Mouse (Mus musculus): ENCODE data around the gene Syce2. TPM values are rescaled to one million over a fixed set of nuclear protein-coding genes. Genes with fewer than 3 reads are reported as not detected.
"Not testable (repeated sequence)": the region's sequence is repeated elsewhere in the genome, so short reads cannot be mapped to it uniquely, and the experiment has no call there.

Gene Syce2
- 64.7 and 71.7 TPM in 2 replicates for polyA plus RNA-seq (2016; fragmentation: Nextera tagmentation; extraction: Ambion mirVana)

DNA sequence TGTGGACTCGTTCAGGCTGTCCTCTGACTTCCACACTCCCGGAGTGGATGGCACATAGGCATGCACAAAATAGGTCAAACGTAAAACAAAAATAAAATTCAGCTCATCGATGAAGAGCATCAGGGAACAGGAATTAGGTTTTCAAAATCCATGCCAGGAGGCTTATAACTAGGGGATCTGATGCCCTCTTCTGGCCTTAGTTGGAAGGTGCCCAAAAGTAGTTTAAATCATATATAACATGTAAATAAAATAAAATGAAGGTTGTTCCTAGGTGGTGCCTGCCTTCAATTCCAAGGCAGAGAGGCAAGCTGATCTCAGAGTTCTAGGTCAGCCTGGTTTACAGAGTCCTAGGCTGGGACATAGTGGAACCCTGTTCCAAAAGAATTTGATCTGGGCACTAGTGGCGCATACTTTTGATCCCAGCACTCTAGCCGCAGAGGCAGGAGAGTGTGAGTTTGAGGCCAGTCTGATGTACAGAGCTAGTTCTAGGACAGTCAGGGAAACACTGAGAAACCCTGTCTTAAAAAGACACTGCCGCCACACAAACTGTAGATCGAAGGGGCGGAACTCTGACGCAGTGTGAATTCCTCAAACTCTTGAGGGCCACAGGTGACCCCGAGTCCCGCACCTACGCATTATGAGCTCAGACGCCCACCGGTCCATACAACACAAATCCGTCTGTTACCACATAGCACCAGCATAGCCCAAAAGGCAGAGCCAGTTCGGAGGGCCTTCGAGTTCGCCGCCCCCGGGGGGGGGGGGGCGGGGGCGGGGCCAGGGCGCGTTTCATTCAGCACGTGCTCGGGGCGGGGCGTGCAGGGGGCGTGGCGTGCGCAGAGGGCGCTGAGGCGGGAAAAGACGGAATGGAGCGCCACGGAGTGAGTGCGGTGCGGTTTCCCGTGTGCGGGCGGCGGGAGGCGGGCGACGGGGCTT lies at the start of gene Syce2:
Syce2 (plus strand) TSS at position 736 of the 933 bp plus-strand sequence.
- Histone ChIP-seq H3K36me3 (peaks cover 40% of the 10 kb centered on the region), H3K9me3 (replicated peaks) (no peaks in the 10 kb centered on the region), H3K4me1 (peaks cover 15% of the 10 kb centered on the region), H3K27me3 (ENCODE audit: low read depth, poor library complexity, severe bottlenecking) (peaks cover 24% of the 10 kb centered on the region), H3K27ac (replicated peaks) (peak within 1 kb of the TSS; percentile 77), H3K4me3 (peak within 1 kb of the TSS; percentile 56)
- 15% methylated on average over 46 of the region's 46 CpGs for WGBS
- peak; percentile 76 for DNase-seq (ENCODE audit: low spot score)

DNA sequence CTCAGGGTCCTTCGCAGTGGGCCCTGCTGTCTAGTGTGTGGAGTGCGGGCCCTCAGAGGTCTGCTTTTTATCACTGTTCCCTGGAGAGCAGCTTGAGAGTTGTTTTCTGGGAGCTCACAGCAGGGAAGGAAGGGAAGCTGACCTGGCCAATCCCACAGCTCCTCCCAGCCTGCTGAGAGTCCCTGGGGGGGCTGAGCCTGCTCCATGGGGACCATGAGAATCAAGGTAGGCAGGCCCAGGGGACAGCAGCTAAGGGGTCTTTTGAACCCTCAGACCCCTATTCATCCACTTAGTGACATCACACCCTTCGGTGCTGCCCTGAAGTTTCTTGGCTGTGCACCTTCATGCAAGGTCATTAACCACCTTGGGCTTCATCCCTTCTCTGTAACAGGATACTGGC lies 49.2 kb upstream of the Syce2 start, which contains the start of gene Dand5:
Dand5 (minus strand) TSS at position 101 of the 400 bp plus-strand sequence.
- Histone ChIP-seq H3K9me3 (replicated peaks) (no peaks in the 10 kb centered on the region), H3K27me3 (ENCODE audit: low read depth, poor library complexity, severe bottlenecking) (peaks cover 39% of the 10 kb centered on the region), H3K27ac (replicated peaks) (peak within 1 kb of the TSS; percentile 38; the same call in 1 of the 2 replicates), H3K4me3 (peak within 1 kb of the TSS; percentile 36), H3K36me3 (no peaks in the 10 kb centered on the region), H3K4me1 (peaks cover 16% of the 10 kb centered on the region)
- no peak for DNase-seq (ENCODE audit: low spot score)
- 23% methylated on average over 3 of the region's 3 CpGs for WGBS

DNA sequence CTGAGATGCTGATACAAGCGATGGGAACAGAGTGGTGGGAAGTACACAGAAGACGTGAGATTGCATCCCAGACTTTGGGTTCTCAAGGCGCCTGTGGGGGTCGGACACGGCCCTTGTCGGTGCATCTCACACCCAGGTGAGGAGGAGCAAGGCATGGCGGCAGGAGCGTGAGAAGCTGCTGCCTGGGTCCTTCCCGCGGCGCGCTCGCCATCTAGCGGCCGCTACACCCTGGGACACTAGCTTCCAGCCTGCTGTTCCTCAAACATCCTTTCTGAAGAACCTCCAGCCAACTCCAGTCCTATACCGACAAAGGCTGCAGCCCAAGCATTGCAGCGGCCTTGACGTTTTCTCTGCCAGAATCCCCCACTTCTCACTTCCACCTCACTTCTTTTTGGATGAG lies 48.3 kb upstream of the Syce2 start:
- H3K27ac ChIP-seq (replicated peaks), result peak overlapping the region; percentile 38; the same call in 1 of the 2 replicates
- peak; percentile 75 for DNase-seq (ENCODE audit: low spot score)
- peaks cover 39% of the 10 kb centered on the region for H3K27me3 ChIP-seq (ENCODE audit: low read depth, poor library complexity, severe bottlenecking)
- H3K4me1 ChIP-seq, result peaks cover 16% of the 10 kb centered on the region
- H3K36me3 ChIP-seq, result no peaks in the 10 kb centered on the region
- under 1% methylated on average over 18 of the region's 18 CpGs for WGBS
- peak overlapping the region; percentile 36 for H3K4me3 ChIP-seq
- H3K9me3 ChIP-seq (replicated peaks), result no peaks in the 10 kb centered on the region

DNA sequence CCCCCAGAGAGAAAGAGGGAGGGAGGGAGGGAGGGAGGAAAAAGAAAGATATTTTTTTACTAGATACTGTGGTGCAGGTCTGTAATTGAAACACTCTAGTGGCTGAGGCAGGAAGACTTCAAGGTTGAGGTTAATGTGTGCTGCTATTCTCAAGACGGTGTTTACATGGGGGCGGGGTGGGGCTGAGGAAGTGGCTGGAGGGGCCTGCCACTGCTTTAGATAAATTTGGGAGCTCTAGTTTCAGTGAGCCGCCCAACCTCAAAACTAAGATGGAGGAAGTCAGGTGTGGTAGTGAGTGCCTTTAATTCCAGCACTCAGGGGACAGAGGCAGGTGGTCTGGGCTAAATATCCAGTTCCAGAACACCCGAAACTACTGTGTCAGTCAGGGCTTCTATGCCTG lies 46.3 kb upstream of the Syce2 start:
- 76% methylated on average over 4 of the region's 4 CpGs for WGBS

DNA sequence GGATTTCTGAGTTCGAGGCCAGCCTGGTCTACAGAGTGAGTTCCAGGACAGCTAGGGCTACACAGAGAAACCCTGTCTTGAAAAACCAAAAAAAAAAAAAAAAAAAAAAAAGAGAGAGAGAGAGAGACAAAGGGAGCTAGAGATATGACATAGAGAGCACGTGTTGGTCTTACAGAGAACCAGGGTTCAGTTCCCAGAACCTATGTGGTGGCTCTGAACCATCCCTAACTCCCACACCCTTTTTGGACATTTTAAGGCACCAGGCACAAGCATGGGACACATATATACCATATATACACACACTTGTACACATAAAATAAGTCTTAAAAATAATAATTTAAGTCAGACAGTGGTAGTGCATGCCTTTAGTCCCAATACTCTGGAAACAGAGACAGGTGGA lies 45.4 kb upstream of the Syce2 start:
- H3K9me3 ChIP-seq (replicated peaks); DNase-seq (ENCODE audit: low spot score); H3K27ac ChIP-seq (replicated peaks); H3K36me3 ChIP-seq; H3K4me3 ChIP-seq: not testable (repeated sequence)
- peaks cover 16% of the 10 kb centered on the region for H3K4me1 ChIP-seq
- 87% methylated on average over 2 of the region's 2 CpGs for WGBS
- H3K27me3 ChIP-seq (ENCODE audit: low read depth, poor library complexity, severe bottlenecking), result peaks cover 35% of the 10 kb centered on the region

More for the DNA sequence above, 46.3 kb upstream of the Syce2 start:
- Histone ChIP-seq H3K27me3 (ENCODE audit: low read depth, poor library complexity, severe bottlenecking) (peaks cover 39% of the 10 kb centered on the region), H3K4me3 (no peak overlapping the region), H3K9me3 (replicated peaks) (no peaks in the 10 kb centered on the region), H3K36me3 (no peaks in the 10 kb centered on the region), H3K4me1 (peaks cover 16% of the 10 kb centered on the region), H3K27ac (replicated peaks) (no peak overlapping the region)
- DNase-seq (ENCODE audit: low spot score), result no peak

DNA sequence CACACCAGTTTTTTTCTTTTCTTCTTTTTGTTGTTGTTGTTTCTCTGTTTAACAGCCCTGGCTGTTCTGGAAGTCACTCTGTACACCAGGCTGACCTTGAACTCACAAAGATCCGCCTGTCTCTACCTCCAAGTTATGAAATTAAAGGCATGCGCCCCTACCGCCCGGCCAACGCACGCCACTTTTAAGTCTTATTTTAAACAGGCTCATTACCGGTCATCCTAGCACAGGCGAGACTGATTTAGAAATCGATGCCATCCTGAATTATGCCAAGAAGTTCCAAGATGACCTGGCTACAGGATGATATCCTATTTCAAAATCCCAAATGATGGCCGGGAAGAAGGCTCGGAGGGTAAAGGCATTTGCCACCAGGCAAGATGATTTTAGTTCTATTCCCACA lies 40.4 kb upstream of the Syce2 start, which contains the start of gene Gadd45gip1:
Gadd45gip1 (plus strand) TSS at position 33 of the 400 bp plus-strand sequence.
- Histone ChIP-seq H3K27me3 (ENCODE audit: low read depth, poor library complexity, severe bottlenecking) (no peaks in the 10 kb centered on the region), H3K4me1 (peaks cover 8% of the 10 kb centered on the region), H3K27ac (replicated peaks) (peak within 1 kb of the TSS; percentile 99), H3K4me3 (peak within 1 kb of the TSS; percentile 99), H3K9me3 (replicated peaks) (no peaks in the 10 kb centered on the region; the same call in 1 of the 2 replicates), H3K36me3 (peaks cover 32% of the 10 kb centered on the region)
- DNase-seq (ENCODE audit: low spot score), result no peak
- WGBS, result 82% methylated on average over 11 of the region's 11 CpGs

DNA sequence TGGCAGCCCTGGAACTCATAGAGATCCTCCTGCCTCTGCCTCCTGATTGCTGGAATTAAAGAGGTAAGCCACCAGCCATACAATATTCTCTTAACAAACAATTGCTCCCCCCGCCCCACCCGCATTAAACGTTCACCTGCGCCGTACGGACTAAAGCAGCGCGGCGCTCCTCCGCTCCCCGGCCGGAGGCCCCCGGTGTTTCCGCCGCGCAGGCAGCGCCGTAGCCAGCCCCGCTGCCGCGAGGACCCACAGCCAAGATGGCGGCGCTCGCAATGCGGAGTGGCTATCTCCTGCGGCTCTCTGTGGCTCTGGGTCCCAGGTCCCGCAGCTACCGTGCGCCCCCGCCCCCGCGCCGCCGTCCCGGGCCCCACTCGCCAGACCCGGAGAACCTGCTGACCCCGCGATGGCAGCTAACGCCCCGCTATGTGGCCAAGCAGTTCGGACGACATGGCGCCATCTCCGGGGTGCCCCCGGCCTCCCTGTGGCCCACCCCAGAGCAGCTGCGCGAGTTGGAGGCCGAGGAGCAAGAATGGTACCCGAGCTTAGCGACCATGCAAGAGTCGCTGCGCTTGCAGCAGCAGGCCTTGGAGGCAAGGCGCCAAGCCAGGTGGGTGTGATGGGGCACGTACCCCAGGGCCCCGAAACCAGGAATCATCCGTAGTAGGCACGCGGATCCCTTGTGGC lies 39.7 kb upstream of the Syce2 start:
- H3K27me3 ChIP-seq (ENCODE audit: low read depth, poor library complexity, severe bottlenecking), result no peaks in the 10 kb centered on the region
- no peaks in the 10 kb centered on the region; the same call in 1 of the 2 replicates for H3K9me3 ChIP-seq (replicated peaks)
- 2% methylated on average over 59 of the region's 59 CpGs for WGBS
- peak; percentile 84 for DNase-seq (ENCODE audit: low spot score)
- H3K4me1 ChIP-seq, result peaks cover 13% of the 10 kb centered on the region
- peak overlapping the region; percentile 99 for H3K4me3 ChIP-seq
- H3K27ac ChIP-seq (replicated peaks), result peak overlapping the region; percentile 99
- peaks cover 39% of the 10 kb centered on the region for H3K36me3 ChIP-seq

DNA sequence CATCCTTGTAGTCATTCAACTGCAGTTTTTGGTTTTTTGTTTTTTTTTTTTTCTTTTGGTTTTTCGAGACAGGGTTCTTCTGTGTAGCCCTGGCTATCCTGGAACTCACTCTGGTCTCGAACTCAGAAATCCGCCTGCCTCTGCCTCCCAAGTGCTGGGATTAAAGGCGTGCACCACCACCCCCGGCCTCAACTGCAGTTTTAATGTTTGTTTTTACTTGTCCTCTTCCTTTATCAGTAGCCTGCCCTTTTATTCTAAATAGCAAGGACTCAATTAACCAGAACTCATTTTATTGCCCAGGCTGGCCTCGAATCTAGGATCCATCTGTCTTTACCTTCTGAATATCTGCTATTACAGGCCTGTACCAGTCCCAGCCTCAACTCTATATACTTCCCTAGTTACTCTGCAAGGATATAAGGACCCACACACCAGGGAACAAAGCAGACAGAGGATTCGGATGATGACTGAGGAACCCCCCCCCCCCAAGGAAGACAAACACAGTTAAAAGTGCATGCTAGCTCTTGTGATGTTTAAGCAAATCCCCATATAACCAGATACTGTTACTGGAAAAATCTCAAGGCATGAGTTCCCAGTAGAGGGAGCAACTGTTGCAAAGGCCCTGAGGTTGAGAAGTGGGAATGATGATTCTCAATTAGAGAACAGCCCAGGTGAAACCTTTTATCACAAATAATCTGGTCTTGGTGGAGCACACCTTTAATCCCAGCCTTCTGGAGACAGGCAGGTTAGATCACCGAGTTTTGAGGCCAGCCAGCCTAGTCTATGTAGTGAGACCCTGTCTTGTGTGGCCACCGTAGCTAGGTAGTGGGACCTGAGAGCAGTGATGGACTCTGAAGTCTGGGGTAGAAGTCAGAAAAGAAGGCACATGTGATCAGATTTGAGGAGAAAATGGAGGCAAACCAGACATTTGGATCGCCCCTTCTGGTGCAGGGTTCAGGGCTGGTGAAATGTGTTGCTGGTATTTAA lies 38.9 kb upstream of the Syce2 start:
- Histone ChIP-seq H3K9me3 (replicated peaks) (no peaks in the 10 kb centered on the region; the same call in 1 of the 2 replicates), H3K27me3 (ENCODE audit: low read depth, poor library complexity, severe bottlenecking) (no peaks in the 10 kb centered on the region), H3K4me3 (peak overlapping the region; percentile 99), H3K36me3 (peaks cover 48% of the 10 kb centered on the region), H3K27ac (replicated peaks) (peak overlapping the region; percentile 99), H3K4me1 (peaks cover 21% of the 10 kb centered on the region)
- WGBS, result 75% methylated on average over 10 of the region's 10 CpGs
- no peak for DNase-seq (ENCODE audit: low spot score)

DNA sequence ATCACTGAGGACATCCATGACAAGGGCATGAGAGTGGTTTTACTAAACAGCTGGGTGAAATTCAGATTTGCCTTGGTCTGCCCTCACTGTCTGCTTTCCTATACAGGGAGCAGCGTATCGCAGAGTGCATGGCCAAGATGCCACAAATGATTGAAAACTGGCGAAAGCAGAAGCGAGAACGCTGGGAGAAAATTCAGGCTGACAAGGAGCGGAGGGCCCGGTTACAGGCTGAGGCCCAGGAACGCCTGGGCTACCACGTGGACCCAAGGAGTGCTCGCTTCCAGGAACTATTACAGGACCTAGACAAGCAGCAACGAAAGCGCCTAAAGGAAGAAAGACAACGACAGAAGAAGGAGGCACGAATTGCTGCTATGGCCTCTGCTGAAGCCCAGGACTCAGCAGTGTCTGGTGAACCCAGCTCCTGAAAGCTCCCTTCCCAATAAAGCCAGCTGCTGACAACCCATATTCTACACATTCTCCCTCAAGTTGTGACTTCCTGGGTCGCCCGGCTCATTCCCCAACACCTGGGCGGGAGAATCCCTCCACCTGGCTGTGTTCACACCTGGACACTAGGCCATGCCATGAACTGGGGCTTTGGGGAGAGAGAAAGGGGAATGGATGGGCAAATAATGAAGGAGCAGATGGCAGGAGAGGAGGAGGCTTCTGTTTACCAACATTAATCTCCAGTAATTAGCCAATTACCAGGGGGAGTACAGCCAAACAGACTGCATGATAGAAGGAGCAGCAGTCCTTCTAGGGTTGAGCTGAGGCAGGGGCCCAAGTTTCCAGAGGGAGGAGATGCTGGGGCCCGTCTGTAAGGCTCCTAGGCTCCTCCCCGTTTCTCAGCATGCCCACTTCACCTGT lies 37.7 kb upstream of the Syce2 start:
- Histone ChIP-seq H3K9me3 (replicated peaks) (no peaks in the 10 kb centered on the region; the same call in 1 of the 2 replicates), H3K27ac (replicated peaks) (no peak overlapping the region), H3K36me3 (peaks cover 59% of the 10 kb centered on the region), H3K27me3 (ENCODE audit: low read depth, poor library complexity, severe bottlenecking) (no peaks in the 10 kb centered on the region), H3K4me3 (peak overlapping the region; percentile 99), H3K4me1 (peaks cover 32% of the 10 kb centered on the region)
- DNase-seq (ENCODE audit: low spot score), result no peak
- WGBS, result 90% methylated on average over 19 of the region's 19 CpGs

DNA sequence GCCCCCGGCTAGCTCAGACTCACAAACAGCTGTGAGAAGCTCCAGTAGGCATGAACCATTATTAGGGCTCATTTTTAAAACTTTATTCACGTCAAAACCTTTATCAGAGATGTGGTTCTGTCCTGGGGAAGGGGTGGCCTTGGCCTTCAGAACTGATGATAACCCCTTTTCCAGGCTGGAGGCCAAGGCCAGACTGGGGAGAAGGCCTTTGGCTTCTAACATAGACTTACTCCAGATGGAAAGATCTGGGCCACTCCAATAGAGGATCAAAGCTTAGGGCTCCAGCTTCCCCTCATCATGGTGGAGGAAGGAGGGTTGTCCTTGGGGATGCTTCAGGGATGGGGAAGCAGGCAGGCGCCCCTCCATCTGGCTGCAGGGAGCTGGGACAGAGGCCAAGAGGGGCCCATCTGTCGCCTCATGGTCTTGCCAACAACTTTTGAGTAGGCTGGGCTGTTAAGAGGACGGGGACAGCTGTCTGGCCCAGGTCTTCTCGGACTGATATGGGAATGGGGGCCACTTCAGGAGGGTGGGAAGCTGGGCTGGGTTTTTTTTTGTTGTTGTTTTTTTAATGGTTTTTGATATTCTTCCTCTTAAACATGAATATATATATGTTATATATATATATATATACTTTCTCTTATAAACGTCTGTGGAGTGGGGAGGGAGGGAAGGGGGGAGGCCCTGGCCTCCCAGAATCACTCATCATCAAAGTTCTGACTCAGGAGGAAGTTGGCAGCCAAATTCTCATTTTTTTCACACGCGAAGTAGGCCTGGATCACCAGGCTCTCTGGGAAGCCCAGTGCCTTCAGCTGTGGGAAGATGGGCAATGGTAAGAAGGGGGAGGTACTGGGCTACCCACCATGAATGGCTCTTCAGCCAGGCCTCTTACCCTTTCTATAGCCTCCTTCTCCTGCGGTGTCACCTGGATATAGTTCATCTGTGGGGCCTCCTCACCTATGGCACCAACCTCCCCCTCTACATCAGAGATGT lies 36.8 kb upstream of the Syce2 start:
- Histone ChIP-seq H3K4me1 (peaks cover 41% of the 10 kb centered on the region), H3K4me3 (no peak overlapping the region), H3K9me3 (replicated peaks) (no peaks in the 10 kb centered on the region; the same call in 1 of the 2 replicates), H3K27me3 (ENCODE audit: low read depth, poor library complexity, severe bottlenecking) (no peaks in the 10 kb centered on the region), H3K36me3 (peaks cover 60% of the 10 kb centered on the region), H3K27ac (replicated peaks) (no peak overlapping the region)
- WGBS, result 88% methylated on average over 10 of the region's 10 CpGs
- no peak for DNase-seq (ENCODE audit: low spot score)
